Mouse (Mus musculus): ENCODE results near the gene Galk1. TPM values are rescaled to one million over a fixed set of nuclear protein-coding genes. Genes with fewer than 3 reads are reported as not detected.

The Galk1 gene
- polyA plus RNA-seq, 1 experiment from 2014 or later = 70.9 TPM

GRCm38 (mm10) chr11:115992098-115992497 is 20.4 kb downstream of the Galk1 start:
- H3K9ac ChIP-seq = no peak overlapping the region
- H3K4me3 ChIP-seq = no peak overlapping the region
- no peak overlapping the region for H3K4me2 ChIP-seq
- no peak overlapping the region for H3K27ac ChIP-seq (replicated peaks)
- no peak for ATAC-seq (ENCODE audit: low FRiP score, low read depth)
- 63% methylated on average over 4 of the region's 4 CpGs for WGBS
- no peaks in the 10 kb centered on the region for H3K27me3 ChIP-seq
- no peaks in the 10 kb centered on the region for H3K9me3 ChIP-seq
- H3K4me1 ChIP-seq (replicated peaks) = no peaks in the 10 kb centered on the region
- no peaks in the 10 kb centered on the region for H3K36me3 ChIP-seq

GRCm38 (mm10) chr11:115989686-115990085 is 22.8 kb downstream of the Galk1 start:
- Histone ChIP-seq H3K4me3 (no peak overlapping the region), H3K27ac (replicated peaks) (no peak overlapping the region)
- no peak for ATAC-seq (ENCODE audit: low FRiP score, low read depth)

GRCm38 (mm10) chr11:115983291-115983690 is 29.2 kb downstream of the Galk1 start:
- Histone ChIP-seq H3K4me3 (no peak overlapping the region), H3K9ac (no peak overlapping the region), H3K27me3 (no peaks in the 10 kb centered on the region), H3K9me3 (no peaks in the 10 kb centered on the region), H3K36me3 (no peaks in the 10 kb centered on the region), H3K27ac (replicated peaks) (no peak overlapping the region), H3K4me1 (replicated peaks) (no peaks in the 10 kb centered on the region), H3K4me2 (no peak overlapping the region)
- no peak for ATAC-seq (ENCODE audit: low FRiP score, low read depth)
- 74% methylated on average over 8 of the region's 8 CpGs for WGBS

More at GRCm38 (mm10) chr11:115989686-115990085, 22.8 kb downstream of the Galk1 start:
- Histone ChIP-seq H3K4me1 (replicated peaks) (no peaks in the 10 kb centered on the region), H3K9ac (no peak overlapping the region), H3K36me3 (no peaks in the 10 kb centered on the region), H3K4me2 (no peak overlapping the region), H3K27me3 (no peaks in the 10 kb centered on the region), H3K9me3 (no peaks in the 10 kb centered on the region)
- 40% methylated on average over 15 of the region's 15 CpGs for WGBS

GRCm38 (mm10) chr11:115982472-115982871 is 30.0 kb downstream of the Galk1 start:
- Histone ChIP-seq H3K4me3 (no peak overlapping the region), H3K4me1 (replicated peaks) (no peaks in the 10 kb centered on the region), H3K27ac (replicated peaks) (no peak overlapping the region), H3K9ac (no peak overlapping the region), H3K27me3 (no peaks in the 10 kb centered on the region), H3K9me3 (no peaks in the 10 kb centered on the region), H3K4me2 (no peak overlapping the region), H3K36me3 (no peaks in the 10 kb centered on the region)
- 84% methylated on average over 15 of the region's 15 CpGs for WGBS
- ATAC-seq (ENCODE audit: low FRiP score, low read depth) = no peak

GRCm38 (mm10) chr11:115975544-115975943 is 37.0 kb downstream of the Galk1 start:
- H3K4me3 ChIP-seq = peak overlapping the region; percentile 37; the same call in 1 of the 2 replicates
- 24% methylated on average over 12 of the region's 12 CpGs for WGBS

GRCm38 (mm10) chr11:115975083-115975420 is 37.5 kb downstream of the Galk1 start:
- 0 out of 2 replicates have a peak overlapping the region, but pooled peaks have one; percentile 17 for H3K9ac ChIP-seq
- 3% methylated on average over 18 of the region's 18 CpGs for whole genome bisulfite sequencing
- peak overlapping the region; percentile 62 for H3K4me2 ChIP-seq
- H3K27me3 ChIP-seq = peaks cover 34% of the 10 kb centered on the region
- H3K36me3 ChIP-seq = no peaks in the 10 kb centered on the region
- H3K27ac ChIP-seq (replicated peaks) = no peak overlapping the region
- H3K9me3 ChIP-seq = no peaks in the 10 kb centered on the region
- H3K4me1 ChIP-seq (replicated peaks) = peaks cover 9% of the 10 kb centered on the region
- peak overlapping the region; percentile 37 for H3K4me3 ChIP-seq
- no peak for ATAC-seq (ENCODE audit: low FRiP score, low read depth)

More at GRCm38 (mm10) chr11:115975544-115975943, 37.0 kb downstream of the Galk1 start:
- H3K4me1 ChIP-seq (replicated peaks) = peaks cover 9% of the 10 kb centered on the region
- no peak overlapping the region for H3K27ac ChIP-seq (replicated peaks)
- H3K36me3 ChIP-seq = no peaks in the 10 kb centered on the region
- H3K9ac ChIP-seq = no peak overlapping the region
- no peak for ATAC-seq (ENCODE audit: low FRiP score, low read depth)
- H3K9me3 ChIP-seq = no peaks in the 10 kb centered on the region
- H3K4me2 ChIP-seq = peak overlapping the region; percentile 62
- H3K27me3 ChIP-seq = peaks cover 34% of the 10 kb centered on the region

GRCm38 (mm10) chr11:115974309-115975082 is 38.0 kb downstream of the Galk1 start, which contains the start of gene Itgb4:
Gene Itgb4, plus strand, starts transcription at chr11:115974709.
- H3K4me1 ChIP-seq (replicated peaks) = peaks cover 9% of the 10 kb centered on the region
- no peaks in the 10 kb centered on the region for H3K36me3 ChIP-seq
- H3K4me2 ChIP-seq = peak within 1 kb of the TSS; percentile 62
- H3K9me3 ChIP-seq = no peaks in the 10 kb centered on the region
- 10% methylated on average over 53 of the region's 58 CpGs for WGBS
- H3K4me3 ChIP-seq = peak within 1 kb of the TSS; percentile 37
- H3K27me3 ChIP-seq = peaks cover 34% of the 10 kb centered on the region
- 0 out of 2 replicates have a peak, but pooled peaks have one; percentile 23 for ATAC-seq (ENCODE audit: low FRiP score, low read depth)
- H3K9ac ChIP-seq = 0 out of 2 replicates have a peak within 1 kb of the TSS, but pooled peaks have one; percentile 17
- H3K27ac ChIP-seq (replicated peaks) = no peak within 1 kb of the TSS

- Histone ChIP-seq H3K9ac (no peak overlapping the region), H3K36me3 (peaks cover 11% of the 10 kb centered on the region), H3K27me3 (peaks cover 27% of the 10 kb centered on the region), H3K4me1 (replicated peaks) (peaks cover 9% of the 10 kb centered on the region), H3K9me3 (no peaks in the 10 kb centered on the region), H3K4me2 (no peak overlapping the region), H3K27ac (replicated peaks) (no peak overlapping the region), H3K4me3 (no peak overlapping the region)
- WGBS = 67% methylated on average over 6 of the region's 6 CpGs
- ATAC-seq (ENCODE audit: low FRiP score, low read depth) = no peak
Measured at GRCm38 (mm10) chr11:115971016-115971415, 41.5 kb downstream of the Galk1 start.

GRCm38 (mm10) chr11:115970006-115970673 is 42.4 kb downstream of the Galk1 start:
- Histone ChIP-seq H3K4me2 (no peak overlapping the region), H3K4me3 (no peak overlapping the region), H3K4me1 (replicated peaks) (peaks cover 8% of the 10 kb centered on the region), H3K27ac (replicated peaks) (no peak overlapping the region), H3K9ac (no peak overlapping the region), H3K27me3 (peaks cover 21% of the 10 kb centered on the region), H3K36me3 (peaks cover 20% of the 10 kb centered on the region), H3K9me3 (no peaks in the 10 kb centered on the region)
- 65% methylated on average over 15 of the region's 15 CpGs for WGBS
- no peak for ATAC-seq (ENCODE audit: low FRiP score, low read depth)

- H3K4me1 ChIP-seq (replicated peaks) = no peaks in the 10 kb centered on the region
- no peak overlapping the region for H3K9ac ChIP-seq
- peaks cover 33% of the 10 kb centered on the region for H3K36me3 ChIP-seq
- H3K4me2 ChIP-seq = no peak overlapping the region
- H3K4me3 ChIP-seq = no peak overlapping the region
- H3K9me3 ChIP-seq = no peaks in the 10 kb centered on the region
- H3K27me3 ChIP-seq = peaks cover 8% of the 10 kb centered on the region
- 70% methylated on average over 5 of the region's 5 CpGs for WGBS
- no peak for ATAC-seq (ENCODE audit: low FRiP score, low read depth)
- no peak overlapping the region for H3K27ac ChIP-seq (replicated peaks)
Measured at GRCm38 (mm10) chr11:115968731-115969405, 43.7 kb downstream of the Galk1 start.

- 84% methylated on average over 10 of the region's 10 CpGs for WGBS
- Histone ChIP-seq H3K4me2 (no peak overlapping the region), H3K27ac (replicated peaks) (no peak overlapping the region), H3K4me1 (replicated peaks) (no peaks in the 10 kb centered on the region), H3K27me3 (no peaks in the 10 kb centered on the region), H3K4me3 (no peak overlapping the region), H3K36me3 (peaks cover 56% of the 10 kb centered on the region), H3K9ac (no peak overlapping the region), H3K9me3 (no peaks in the 10 kb centered on the region)
- ATAC-seq (ENCODE audit: low FRiP score, low read depth) = no peak
Measured at GRCm38 (mm10) chr11:115964977-115965604, 47.4 kb downstream of the Galk1 start.

Data from hindbrain, embryonic 15.5 days (tissue).